Mouse (Mus musculus): ENCODE measurements around the gene Tmprss5. TPM values are rescaled to one million over a fixed set of nuclear protein-coding genes. Genes with fewer than 3 reads are reported as not detected.
A peak's percentile ranks its signal among the peaks of the same experiment; 100 is the strongest.

Gene Tmprss5
- total RNA-seq (2022): 1 to 10 TPM in 2 of 4 experiments, under 1 TPM in 2; 0.42 to 1.1 (median 0.86) TPM

GRCm38 (mm10) chr9:49081107-49081506 is at the start of gene Tmprss5:
TSS of gene Tmprss5 (plus strand) at chr9:49081260.
- no peak for DNase-seq

- DNase-seq: no peak
Measured at GRCm38 (mm10) chr9:49034764-49035163, 46.3 kb upstream of the Tmprss5 start.

- no peak for DNase-seq
Measured at GRCm38 (mm10) chr9:49050901-49051300, 30.2 kb upstream of the Tmprss5 start.

- DNase-seq: peak; percentile 12
Measured at GRCm38 (mm10) chr9:49051349-49051748, 29.7 kb upstream of the Tmprss5 start.

GRCm38 (mm10) chr9:49054028-49054427 is 27.0 kb upstream of the Tmprss5 start:
- DNase-seq: no peak

GRCm38 (mm10) chr9:49055333-49056205 is 25.5 kb upstream of the Tmprss5 start, which contains the start of gene Zw10:
TSS of gene Zw10 (plus strand) at chr9:49055613.
- DNase-seq: peak; percentile 94

GRCm38 (mm10) chr9:49076847-49077246 is 4.2 kb upstream of the Tmprss5 start:
- DNase-seq: no peak

- DNase-seq: peak; percentile 49
Measured at GRCm38 (mm10) chr9:49081561-49081960, 501 bp downstream of the Tmprss5 start.

GRCm38 (mm10) chr9:49087317-49087716 is 6.3 kb downstream of the Tmprss5 start:
- DNase-seq: no peak

- no peak for DNase-seq
Measured at GRCm38 (mm10) chr9:49098871-49099270, 17.8 kb downstream of the Tmprss5 start.

- no peak for DNase-seq
Measured at GRCm38 (mm10) chr9:49102328-49102727, 21.3 kb downstream of the Tmprss5 start.

- DNase-seq: no peak
Measured at GRCm38 (mm10) chr9:49109101-49109500, 28.0 kb downstream of the Tmprss5 start.

GRCm38 (mm10) chr9:49110476-49111220 is 29.6 kb downstream of the Tmprss5 start:
- DNase-seq: no peak

GRCm38 (mm10) chr9:49111296-49111695 is 30.2 kb downstream of the Tmprss5 start:
- no peak for DNase-seq

GRCm38 (mm10) chr9:49118271-49118825 is 37.3 kb downstream of the Tmprss5 start:
- DNase-seq: no peak

GRCm38 (mm10) chr9:49119759-49120158 is 38.7 kb downstream of the Tmprss5 start:
- no peak for DNase-seq

GRCm38 (mm10) chr9:49125706-49126105 is 44.6 kb downstream of the Tmprss5 start:
- no peak for DNase-seq

- DNase-seq: no peak
Measured at GRCm38 (mm10) chr9:49130514-49131010, 49.5 kb downstream of the Tmprss5 start.

GRCm38 (mm10) chr9:49143841-49144240 is 62.8 kb downstream of the Tmprss5 start:
- no peak for DNase-seq

GRCm38 (mm10) chr9:49145776-49146175 is 64.7 kb downstream of the Tmprss5 start:
- no peak for DNase-seq

- DNase-seq: no peak
Measured at GRCm38 (mm10) chr9:49147031-49147430, 66.0 kb downstream of the Tmprss5 start.
